Mouse (Mus musculus): ENCODE measurements at regions not wholly inside any gene's neighbourhood (a gene's known extent, or its start where the extent isn't known, plus 50 kb on each side); places are given as distances from the start of the nearest gene placed in this dataset.
"Not testable (repeated sequence)": the region's sequence is repeated elsewhere in the genome, so short reads cannot be mapped to it uniquely, and the experiment has no call there.

DNA sequence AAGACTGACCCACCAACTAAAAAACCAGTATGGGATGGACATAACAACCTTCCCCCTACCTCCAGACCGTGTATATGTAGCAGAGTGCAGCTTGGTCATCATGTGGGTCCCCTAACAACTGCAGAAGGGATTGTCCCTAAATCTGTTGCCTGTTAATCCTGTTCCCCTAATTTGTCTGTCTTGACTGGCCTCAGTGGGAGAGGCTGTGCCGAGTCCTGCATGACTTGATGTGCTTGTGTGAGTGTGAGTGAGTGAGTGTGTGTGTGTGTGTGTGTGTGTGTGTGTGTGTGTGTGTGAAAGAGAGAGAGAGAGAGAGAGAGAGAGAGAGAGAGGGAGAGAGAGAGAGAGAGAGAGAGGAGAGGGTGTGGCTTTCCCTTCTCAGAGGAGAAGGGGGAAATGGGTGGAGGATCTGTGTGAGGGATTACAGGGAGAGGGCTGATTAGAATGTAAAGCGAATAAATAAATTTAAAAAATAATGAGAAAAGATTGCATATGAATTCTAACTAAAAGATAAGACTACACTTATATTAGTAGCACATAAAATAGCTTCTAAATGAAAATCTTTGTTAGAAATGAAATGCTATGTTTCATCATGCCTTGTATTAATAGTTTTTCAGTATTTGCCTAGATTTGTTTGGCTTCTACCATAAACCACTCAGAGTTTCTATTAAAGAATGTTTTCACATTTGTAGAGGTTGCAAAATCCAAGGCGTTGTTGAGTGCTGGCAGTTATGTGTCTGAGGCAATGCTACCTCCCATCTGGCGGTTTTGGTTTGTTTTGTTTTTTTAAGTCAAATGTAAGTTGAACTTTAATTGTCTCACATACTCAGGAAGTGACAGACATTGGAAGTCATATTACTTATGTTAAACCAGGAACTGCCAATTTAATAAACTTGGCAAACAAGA lies 740.9 kb downstream of the Abca13 start:
- DNase-seq (ENCODE audit: low read depth, low spot score): no peak

DNA sequence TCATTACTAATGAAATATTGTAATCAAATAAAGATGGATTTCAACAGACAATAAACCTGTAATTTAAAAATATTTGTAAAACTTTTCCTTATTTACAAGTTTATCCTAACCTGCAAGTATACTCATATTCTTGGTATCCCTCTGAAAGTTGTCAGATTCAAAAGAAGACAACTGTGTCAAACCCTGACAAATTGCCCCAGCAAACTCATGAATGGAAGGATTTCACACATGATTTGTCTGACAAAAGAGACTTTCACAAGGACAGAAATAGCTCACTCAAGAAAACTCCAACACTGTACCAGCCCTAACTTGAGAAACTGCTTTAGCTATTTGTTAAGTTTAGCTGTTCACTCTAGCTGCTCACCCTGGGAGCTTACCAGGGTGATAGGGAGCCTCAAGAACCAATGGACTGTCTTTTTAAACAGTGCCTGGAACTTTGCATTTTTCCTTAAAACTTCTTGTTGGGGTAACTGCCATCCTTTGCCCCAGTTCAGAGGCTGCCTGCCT lies 771.0 kb downstream of the Abca13 start:
- DNase-seq (ENCODE audit: low read depth, low spot score): no peak

DNA sequence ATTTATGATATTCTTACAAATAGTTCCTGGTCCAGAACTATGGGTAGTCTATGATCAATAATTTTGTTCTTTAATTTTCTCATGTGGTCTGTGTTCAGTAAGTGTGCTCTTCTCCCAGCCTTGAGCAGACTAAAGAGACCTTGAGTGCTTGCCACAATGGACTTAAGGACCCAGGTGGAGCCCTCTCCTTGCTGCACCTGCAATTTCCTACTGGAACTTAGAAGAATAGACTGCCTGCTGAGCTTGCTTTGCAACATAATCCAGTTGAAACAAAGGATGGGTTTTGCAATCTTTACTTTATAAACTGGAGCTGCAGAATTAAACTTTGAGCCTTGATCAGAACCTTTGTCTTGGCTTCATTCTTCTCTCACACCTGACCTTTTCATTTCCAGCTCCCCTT lies 791.2 kb downstream of the Abca13 start:
- no peak for DNase-seq (ENCODE audit: low read depth, low spot score)

DNA sequence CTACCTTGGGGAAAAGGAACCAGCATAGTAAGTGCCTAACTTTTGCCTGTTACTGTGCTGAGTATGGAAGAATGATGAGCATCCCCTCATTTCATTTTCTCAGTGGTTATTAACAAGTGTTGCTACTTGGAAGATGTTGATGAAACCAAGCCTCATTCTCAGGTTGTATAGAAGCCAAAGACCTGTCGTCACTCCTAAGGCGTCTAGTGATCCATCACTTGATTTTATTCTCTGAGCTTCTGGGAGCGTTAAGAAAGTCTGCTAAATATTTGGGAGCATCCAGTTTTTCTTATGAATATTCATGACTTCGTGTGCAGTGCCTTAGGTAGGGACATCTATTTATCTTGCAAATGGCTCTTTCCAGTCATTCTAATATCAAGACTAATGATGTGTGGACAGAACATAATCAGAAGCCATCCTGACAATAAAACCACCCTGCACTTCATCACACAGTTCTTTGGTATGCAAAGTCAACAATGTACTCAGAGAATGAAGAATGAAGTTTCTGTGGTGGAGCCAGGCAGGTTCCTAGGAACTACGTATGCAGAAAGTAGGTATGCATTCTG lies 802.9 kb downstream of the Abca13 start:
- DNase-seq (ENCODE audit: low read depth, low spot score): no peak

DNA sequence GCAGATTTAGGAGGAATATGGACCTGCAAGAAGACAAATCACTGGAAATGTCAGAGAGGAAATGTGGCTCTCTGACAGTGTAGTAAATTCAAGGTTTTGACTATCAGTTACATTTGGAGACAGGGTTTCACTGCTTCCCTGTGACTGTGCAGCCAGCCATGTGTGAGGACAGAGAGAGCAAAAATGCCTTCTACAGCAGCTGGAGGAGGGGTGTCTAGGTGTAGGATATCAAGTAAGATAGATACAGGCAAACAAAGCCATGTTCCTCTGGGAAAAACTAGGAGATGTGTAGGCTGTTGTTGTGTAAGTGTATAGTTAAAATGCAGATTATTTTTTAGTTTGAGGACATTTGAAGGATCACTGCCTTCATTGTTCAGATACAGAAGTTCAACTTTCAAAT lies 803.6 kb downstream of the Abca13 start:
- no peak for DNase-seq (ENCODE audit: low read depth, low spot score)

DNA sequence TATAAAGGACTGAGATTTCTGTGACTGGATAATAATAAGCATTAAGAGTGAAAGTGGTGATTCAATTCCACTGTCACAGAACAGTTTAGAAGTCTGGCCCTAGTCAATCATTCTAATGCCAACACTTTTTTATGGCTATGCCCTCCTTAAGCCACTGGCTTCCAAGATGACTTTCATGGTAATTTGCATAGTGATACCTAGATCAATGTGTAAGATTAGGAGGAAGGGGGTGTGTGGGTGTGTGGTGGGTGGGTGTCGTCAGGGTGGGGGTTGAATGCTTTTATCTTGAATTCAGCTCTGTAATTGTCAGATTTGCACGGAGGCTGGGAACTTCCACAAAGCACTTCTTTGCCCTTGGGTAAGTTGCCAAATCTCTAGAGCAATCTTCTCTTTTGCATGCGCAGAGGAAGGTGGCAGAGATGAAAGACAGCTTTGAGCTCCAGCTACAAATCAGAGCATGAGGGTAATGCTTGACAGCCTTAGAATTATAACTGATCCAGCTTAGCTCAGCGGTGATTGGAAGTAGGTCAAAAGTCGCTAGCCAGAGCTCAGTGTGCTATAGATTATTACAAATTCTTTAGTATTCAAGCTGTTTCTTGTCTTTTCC lies 805.9 kb downstream of the Abca13 start:
- peak; percentile 14 for DNase-seq (ENCODE audit: low read depth, low spot score)

DNA sequence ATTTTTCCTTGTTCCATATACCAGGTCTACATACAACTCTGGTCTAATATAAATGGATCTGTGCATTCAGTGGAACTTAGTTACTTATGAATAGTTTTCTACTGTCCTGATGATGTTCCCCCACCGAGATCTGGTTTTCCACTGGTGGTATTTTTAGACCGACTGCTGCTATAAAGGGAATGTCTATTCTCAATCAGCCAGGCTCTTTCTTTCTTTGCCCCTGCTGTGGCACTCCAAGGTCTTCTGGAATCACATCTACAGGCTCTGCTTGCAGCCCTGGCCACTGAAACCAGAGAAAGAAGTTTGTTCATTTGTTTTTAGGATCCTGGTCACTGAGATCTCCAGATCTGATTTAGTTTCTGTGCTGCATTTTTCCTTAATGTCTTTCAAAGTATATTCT lies 810.4 kb downstream of the Abca13 start:
- DNase-seq (ENCODE audit: low read depth, low spot score): no peak

DNA sequence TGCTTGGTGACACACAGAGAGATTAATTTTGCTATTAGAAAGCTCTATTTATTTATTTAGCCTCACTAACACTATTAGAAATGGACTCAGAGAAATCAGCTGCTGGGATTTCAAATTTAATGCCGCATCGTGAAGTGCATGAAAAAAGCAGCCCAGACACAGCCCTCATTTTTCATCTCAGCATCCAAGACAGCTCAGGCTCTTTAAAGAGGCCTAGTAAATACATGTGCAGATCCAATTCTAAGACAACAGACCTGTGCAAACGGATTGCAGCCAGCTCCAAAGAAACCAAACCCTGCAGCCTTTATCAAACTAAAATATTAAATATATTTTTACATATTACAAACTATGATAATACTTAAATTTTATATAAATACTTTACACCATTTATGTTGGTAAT lies 815.1 kb downstream of the Abca13 start:
- DNase-seq (ENCODE audit: low read depth, low spot score): no peak

DNA sequence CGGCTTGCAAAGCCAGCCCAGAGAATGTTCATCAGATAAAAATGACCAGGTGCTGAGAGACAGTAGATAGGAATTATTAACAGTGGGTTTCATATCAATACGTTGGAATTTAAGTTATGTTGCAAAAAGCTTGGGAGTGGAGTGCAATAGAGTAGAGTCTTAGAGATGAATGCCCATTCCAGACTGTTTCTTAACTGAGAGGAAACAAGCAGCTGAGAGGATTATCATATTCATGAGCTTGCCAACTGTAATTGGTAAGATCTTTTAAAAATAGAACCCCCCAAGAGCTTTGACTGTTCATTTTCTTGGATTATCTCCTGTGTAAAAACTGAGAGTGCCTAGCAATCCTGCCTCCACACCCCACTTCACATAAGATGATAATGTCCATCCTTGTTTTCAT lies 854.9 kb downstream of the Abca13 start:
- DNase-seq (ENCODE audit: low read depth, low spot score): peak; percentile 22

DNA sequence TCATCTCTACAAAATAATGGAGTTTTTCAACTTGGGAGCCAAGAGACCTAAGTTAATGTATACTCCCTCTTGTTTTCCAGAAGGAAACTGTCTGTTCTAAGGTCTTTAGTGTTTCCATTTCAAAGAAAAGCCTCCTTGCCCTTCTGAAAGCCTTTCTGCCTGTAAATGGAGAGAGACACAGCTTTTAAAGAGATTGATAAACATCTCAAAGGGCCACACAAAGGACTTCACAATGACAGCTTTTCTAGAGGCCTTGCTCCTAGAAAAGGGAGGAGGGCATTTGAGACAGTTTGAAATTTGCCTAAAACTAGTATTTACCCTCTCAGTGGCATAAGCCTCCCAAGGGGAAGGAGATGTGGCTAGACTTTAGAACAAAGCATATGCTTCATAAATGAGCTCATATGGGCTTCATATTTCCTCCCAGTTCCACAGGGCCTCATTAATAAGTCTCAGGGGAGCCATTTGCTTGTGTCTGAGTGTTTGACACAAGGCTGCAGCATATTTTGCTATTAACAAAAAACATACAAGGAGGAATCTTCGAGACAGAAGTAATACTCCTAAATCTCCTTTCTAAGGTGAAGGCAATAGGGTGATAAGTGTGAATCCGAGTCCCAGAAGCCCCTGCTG lies 860.0 kb downstream of the Abca13 start:
- no peak for DNase-seq (ENCODE audit: low read depth, low spot score)

DNA sequence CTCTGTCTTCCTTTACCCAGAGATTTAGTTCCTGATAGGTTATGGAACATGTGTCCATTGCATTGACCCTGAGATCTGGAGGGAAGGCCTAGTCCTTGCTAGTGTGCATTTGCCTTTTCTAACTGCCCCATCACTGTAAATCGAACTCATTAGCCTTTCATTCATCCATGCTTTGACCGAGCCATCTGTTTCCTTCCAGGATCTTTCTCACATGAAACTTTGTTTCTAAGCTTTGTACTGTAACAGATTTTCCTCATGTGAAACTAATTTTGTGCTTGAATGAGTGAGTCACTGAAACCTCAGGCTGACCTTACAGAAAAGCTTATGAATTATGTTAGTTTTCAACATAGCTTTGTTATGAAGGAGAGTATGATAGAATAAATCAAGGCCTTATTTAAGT lies 880.1 kb downstream of the Abca13 start:
- DNase-seq (ENCODE audit: low read depth, low spot score): no peak

DNA sequence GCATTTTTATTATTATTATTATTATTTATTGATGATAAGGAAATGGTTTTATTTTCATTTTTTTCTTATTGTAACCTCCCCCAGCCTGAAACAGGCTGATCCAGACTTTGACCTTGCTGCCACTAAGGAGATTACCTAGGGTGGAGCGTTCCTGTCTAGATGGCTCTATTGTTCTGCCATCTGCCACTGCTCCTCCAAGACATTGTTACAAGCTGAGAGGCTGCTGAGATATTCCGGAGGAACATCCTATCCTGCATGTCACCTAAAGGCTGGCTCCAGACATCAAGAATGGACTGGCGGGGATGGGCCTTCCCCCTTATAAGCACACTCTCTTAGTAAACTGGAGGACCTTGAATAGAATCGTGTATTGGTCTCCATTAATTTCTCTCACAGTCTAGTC lies 896.2 kb downstream of the Abca13 start:
- DNase-seq (ENCODE audit: low read depth, low spot score): no peak

DNA sequence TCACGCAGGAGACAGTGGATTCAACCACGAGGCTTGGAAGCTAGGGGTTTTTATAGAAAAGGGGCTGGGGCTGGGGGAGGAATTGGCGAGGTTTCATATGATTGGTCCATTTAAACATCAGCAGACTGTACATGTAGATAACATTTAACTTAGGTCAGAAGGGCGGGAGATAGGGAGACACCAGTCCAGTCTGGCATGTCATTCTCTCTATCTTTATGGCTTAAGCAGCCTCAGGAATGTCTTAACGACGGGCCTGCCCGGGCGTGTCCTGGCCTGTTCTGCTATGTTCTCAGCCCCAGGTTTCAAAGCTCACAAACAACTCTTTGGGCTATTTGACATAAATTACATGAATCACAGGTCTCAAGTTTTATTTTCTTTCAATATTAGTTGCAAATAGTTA lies 910.6 kb downstream of the Abca13 start:
- DNase-seq (ENCODE audit: low read depth, low spot score): not testable (repeated sequence)

DNA sequence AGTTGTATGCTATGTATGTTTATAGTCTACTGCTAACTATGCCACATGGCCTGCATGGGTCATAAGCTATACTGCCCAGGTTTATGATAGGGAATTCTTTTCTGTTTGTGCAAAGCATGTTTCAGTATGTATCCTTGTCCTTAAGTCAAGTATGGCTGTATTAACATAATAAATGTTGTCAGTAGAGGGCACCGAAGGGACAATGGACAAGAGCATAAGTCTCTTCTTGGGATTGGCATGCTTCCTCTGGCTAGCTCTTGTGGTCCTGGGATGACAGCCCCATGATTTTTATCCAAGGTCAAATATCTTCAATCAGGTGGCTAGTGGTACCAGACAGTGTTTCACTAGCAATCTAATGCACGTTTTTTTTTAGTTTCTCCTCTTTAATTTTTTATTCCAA lies 913.3 kb downstream of the Abca13 start:
- DNase-seq (ENCODE audit: low read depth, low spot score): no peak

DNA sequence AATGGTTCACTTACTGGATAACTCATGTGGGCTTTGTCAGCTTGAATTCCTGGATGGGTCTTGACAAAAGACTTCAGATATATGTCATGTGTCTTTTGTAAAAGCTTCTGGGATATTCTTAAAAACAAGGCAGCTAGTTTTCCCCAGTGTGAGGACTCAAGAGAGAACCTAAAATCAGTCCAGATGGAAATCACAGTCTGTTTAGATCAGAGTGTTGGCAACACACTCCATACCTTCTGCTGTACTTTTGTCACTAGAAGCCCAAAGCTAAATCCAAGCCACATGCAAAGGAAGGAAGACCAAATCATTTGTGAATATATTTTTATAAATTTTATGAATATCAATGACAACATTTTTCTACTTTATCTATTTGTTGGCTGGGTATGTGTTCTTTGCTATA lies 950.4 kb downstream of the Abca13 start:
- peak; percentile 54 for DNase-seq (ENCODE audit: low read depth, low spot score)

DNA sequence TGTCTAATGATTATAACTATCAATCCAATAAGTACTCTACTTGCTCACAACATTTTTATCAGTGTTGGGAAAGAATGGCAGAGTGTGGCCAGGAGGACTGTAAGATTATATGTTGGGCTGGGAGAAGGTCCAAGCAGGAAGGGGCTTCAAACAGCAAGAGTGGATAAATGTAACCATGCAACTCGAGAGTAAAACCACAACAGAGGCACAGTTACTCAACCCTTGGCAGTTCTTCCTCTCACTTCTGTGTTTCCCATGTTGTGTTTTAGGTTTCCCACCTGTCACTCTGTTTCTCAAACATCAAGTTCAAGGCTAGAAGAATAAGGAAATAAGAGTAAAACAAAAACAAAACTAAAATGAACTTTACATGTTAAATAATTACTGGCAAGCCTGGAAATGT lies 957.4 kb downstream of the Abca13 start:
- no peak for DNase-seq (ENCODE audit: low read depth, low spot score)

DNA sequence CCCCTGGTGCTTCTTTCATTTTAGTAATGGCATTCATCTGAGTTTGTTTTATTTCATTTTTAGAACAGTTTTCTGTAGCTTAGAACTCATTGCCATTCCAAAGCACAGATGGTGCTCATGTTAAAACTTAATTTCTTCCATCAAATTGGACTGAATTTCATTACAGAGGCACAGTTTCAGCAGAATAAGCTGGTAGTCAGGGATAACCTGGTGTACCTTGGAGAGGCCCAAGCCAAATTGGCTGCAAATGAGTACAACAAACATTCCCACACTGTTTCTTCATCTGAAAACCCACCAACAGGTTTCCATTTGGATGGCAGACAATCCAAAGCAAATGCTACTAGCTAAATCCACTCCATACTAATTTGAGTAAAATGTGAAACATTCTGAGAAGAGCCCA lies 960.2 kb upstream of the Vwc2 start:
- peak; percentile 49 for DNase-seq (ENCODE audit: low read depth, low spot score)

DNA sequence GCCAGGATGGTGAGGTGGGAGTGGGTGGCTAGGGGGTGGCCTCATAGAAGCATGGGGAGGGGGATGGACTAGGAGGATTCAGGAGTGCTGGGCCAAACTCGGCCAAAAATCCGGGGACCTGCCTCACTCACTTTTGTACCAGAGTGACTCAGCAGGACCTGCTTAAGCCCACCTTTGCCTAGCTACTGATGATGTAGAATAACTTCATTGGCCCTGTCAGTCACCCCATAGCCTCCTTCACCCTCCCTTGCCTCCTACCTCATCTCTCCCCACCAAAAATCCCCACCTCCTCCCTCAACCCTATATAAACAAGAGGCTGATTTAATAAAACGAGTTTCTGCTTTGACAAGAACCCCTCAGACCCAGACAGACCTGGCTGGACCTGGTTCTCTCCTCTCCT lies 920.3 kb upstream of the Vwc2 start:
- no peak for DNase-seq (ENCODE audit: low read depth, low spot score)

DNA sequence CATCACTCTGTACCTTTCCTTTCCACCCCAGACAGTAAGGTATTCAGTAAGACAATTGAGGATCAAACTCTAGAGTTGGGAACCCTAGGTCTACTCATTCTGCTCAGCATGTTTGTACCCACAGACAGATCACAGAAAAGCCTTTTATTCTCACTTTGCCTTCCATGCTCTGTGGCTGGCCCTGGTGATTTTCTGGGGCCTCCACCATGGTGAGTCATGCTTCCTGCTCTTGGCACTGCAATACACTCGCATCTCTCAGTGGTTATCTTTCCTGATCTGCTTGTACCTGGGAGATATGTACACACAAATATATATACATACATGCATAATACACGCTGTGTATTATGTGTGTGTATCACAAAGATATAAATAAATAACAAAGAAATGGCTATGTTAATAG lies 919.2 kb upstream of the Vwc2 start:
- no peak for DNase-seq (ENCODE audit: low read depth, low spot score)

DNA sequence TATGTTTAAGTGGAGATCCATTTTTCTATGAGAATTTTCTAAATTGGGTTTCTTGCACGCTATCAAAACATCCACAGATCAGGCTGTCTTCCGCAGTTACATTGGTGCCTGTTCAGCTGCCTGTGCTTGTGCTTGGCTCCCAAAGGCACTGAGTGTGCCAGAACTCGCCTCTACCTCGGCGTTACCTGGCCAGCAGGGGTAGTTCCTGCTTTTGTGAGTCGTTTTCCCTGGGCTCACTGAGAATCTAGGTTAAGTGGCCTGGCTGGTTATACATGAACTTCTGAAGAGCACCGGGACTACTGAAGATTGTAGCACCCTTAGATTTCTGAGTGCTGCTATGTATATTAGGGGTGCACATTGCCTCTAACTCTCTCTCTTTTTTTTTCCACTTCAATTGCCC lies 913.0 kb upstream of the Vwc2 start:
- no peak for DNase-seq (ENCODE audit: low read depth, low spot score)

DNA sequence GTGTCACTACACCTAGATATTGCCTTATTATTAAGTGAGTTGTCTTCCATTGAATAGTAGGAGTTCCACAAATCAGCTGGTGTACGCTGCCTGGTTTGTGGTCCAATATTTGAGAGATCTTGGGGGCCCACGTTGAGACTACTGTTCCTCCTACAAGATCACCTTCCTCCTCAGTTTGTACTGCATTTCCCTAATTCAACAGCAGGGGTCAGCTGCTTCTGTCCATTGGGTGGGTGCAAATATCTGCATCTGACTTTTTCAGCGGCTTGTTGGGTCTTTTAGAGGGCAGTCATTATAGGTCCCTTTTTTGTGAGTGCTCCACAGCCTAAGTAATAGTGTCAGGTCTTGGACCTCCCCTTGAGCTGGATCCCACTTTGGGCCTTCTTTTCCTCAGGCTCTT lies 908.8 kb upstream of the Vwc2 start:
- DNase-seq (ENCODE audit: low read depth, low spot score): no peak

All from brain, embryonic 18.5 days (tissue).